Mouse (Mus musculus): Measurements from ENCODE around the gene Pdlim5.

Pdlim5 gene

GRCm38 (mm10) chr3:142394796-142395508 lies 544 bp downstream of the Pdlim5 start:
- DNase-seq (ENCODE audit: low spot score) = peak; percentile 25

GRCm38 (mm10) chr3:142394000-142394411 lies 1.5 kb downstream of the Pdlim5 start:
- DNase-seq (ENCODE audit: low spot score) = no peak

DNA sequence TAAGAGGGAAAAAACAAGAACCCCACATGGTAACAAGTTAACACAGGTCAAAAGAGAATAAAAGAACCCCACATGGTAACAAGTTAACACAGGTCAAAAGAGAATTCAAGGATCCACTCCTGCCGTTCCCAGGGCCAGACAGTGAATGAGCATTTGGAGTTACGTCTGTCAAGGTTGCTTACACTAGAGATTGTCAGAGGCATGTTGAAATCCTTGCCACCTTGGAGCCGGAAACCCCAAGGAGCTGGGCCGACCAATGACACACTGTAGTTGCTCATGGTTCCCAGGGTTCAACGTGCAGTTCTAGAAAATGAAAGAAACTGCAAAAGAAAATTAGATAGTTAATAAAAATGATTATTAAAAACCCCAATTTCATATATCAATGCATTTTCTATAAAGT lies 4.0 kb downstream of the Pdlim5 start:
- no peak for DNase-seq (ENCODE audit: low spot score)

DNA sequence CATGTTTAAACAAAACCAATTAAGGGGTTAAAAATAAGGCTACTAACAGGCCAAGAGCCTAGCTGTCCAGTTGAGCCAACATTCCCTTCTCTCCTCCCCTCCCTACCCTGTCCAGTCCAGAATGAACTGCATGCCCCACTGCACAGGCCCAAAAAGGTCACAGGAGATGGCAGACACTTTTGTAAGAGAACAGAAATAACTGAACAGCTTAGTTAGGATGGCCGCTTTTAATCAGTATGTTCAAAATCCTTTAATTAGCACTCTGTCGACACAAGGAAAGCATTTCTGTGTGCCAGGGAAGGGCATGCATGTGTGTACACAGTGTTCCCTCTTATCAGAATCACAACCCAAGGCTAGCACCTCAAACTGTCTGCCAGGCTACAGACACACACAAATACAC lies 5.2 kb downstream of the Pdlim5 start:
- no peak for DNase-seq (ENCODE audit: low spot score)

DNA sequence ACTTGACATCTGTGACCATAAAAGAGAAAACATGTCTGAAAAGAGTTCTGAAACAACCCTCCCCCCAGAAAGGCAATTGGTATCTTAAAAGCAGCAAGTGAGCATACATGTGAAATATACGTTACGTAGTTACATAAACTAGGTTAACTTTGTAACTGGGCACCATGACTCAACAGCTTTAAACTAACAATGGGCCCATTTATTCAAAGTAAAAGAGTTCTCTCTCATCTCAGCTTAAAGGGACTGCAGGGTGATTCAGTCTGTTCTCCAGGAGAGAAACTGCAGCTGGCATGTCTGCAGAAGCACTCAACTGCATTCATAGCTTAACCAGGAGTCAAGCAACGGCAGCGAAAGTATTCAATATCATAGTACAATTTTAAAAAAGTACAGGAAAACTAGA lies 7.3 kb downstream of the Pdlim5 start:
- DNase-seq (ENCODE audit: low spot score) = no peak

- no peak for DNase-seq (ENCODE audit: low spot score)
Observed at GRCm38 (mm10) chr3:142386505-142386904, 9.0 kb downstream of the Pdlim5 start.

DNA sequence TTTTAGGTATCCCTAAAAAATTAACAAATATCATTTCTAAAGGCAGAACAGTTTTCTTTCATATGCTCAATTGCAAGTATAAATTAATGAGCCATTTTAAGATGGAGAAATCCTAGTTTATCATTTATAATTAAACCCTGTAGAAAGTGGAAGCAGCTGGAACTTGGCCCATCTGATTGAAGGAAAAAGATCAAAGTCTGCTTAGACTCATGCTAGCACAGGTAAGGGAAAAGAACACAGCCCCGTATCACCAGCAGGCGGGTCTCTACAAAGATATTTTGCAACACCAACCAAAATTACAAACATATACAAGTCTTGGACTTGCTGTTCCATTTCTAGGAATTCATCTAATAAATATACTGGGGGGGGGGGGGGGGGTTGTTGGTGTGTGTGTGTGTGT lies 9.8 kb downstream of the Pdlim5 start:
- DNase-seq (ENCODE audit: low spot score) = no peak

- DNase-seq (ENCODE audit: low spot score) = no peak
Observed at GRCm38 (mm10) chr3:142376638-142377037, 18.9 kb downstream of the Pdlim5 start.

DNA sequence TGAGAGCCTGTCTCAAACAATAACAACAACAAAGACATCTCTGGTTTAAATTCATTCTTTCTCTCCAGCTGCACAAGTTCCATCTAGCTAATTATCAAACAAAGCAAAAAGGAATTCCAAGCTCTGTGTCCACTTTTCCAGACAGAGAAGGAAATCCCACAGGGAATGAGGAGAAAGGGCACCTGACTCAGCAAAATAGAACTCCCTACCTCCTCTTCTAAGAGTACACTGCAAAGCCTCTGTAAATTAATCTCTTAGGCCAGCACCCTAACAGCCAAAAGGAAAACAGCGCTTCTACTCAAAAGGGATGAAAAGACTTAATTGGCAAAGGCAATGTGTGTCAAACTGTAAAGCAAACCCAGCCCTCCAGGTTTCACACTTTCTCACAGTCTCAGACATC lies 20.4 kb downstream of the Pdlim5 start:
- no peak for DNase-seq (ENCODE audit: low spot score)

DNA sequence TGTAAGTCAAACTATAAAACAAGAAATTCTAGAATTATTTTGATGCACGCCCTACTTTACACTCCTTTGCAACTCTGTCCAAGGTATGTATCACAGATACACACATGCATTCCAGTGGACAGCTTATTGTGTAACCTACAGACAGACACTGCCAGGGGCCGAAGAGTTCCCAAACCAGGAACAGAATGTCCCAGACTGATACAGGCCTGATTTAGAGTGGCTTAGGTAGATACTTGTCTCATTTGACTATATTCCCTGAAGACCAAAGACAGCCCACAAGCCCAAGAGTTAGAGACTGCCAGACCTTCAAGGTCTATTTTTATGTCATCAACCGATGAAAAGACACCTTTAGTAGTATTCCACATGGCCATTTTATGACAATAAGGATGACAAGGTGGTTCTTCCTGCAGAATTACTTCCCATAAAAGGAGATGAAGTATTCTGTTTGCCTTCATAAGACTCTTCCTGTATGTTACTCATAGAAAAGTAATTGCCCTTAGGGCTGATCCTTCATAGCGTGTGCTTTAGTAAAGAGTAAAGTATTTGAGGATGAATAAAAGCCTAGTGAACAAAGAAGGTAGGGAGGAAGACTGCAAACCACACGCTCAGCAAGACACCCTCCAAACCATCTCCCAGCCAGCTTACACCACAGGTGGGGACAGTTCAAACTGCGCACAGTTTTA lies 22.9 kb downstream of the Pdlim5 start:
- no peak for DNase-seq (ENCODE audit: low spot score)

DNA sequence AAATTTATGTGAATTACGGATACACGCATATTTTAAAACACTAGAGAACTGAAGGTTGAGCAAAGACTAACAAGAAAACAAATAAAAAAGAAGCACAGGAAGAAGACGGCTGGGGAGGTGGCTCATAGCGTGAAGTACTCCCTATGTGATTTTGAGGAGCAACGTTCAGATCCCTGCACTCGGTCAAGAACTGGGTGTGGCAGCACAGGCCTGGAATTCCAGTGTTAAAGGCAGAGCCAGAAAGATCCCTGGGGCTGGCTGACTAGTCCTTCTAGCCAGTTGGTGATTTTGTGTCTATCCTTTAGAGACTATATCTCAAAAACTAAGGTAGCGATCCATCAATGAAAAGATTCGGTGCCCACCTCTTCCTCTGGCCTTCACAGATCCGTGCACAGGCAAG lies 27.1 kb downstream of the Pdlim5 start:
- DNase-seq (ENCODE audit: low spot score) = no peak

- DNase-seq (ENCODE audit: low spot score) = no peak
Observed at GRCm38 (mm10) chr3:142362092-142362491, 33.4 kb downstream of the Pdlim5 start.

- DNase-seq (ENCODE audit: low spot score) = no peak
Observed at GRCm38 (mm10) chr3:142358951-142359350, 36.5 kb downstream of the Pdlim5 start.

- no peak for DNase-seq (ENCODE audit: low spot score)
Observed at GRCm38 (mm10) chr3:142356661-142357060, 38.8 kb downstream of the Pdlim5 start.

DNA sequence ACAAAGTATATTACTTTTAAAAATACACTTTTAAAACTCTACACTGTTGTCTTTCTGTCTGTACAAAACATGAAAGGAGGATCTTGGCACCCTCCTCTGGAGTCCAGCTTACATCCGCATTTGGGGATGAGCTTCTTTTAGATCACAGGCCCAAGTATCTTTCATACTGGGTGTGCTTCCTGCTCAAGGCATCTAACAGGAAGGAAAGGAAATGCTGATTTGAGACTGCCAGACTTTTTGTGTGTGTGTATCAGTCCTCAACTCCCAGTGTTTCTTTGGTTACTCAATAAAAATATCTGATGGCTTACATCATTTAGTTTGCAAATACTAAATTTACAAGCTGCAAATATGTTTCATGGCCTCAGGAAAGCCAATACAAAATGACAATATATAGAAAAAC lies 42.3 kb downstream of the Pdlim5 start:
- DNase-seq (ENCODE audit: low spot score) = no peak

DNA sequence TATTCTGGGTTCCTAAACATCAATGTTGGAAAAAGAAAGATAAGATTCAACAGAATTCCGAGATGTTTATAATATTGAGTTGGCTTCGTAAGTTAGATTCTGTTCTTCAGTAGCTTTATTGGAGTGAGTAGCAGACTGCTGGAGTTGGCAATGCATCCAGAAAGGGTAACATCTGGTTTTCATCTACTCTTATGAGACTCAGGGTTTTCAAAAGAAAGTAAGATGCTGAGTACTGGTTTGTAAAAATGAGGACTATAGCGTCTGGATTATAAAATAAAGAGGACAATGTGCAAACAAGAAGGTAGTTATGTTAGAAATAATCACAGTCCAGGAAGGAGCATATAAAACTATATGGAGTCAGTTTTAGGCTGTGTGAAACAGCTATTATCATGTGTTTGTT lies 45.0 kb downstream of the Pdlim5 start:
- no peak for DNase-seq (ENCODE audit: low spot score)

- no peak for DNase-seq (ENCODE audit: low spot score)
Observed at GRCm38 (mm10) chr3:142348816-142349631, 46.5 kb downstream of the Pdlim5 start.

GRCm38 (mm10) chr3:142346261-142346660 lies 49.2 kb downstream of the Pdlim5 start:
- DNase-seq (ENCODE audit: low spot score) = no peak

DNA sequence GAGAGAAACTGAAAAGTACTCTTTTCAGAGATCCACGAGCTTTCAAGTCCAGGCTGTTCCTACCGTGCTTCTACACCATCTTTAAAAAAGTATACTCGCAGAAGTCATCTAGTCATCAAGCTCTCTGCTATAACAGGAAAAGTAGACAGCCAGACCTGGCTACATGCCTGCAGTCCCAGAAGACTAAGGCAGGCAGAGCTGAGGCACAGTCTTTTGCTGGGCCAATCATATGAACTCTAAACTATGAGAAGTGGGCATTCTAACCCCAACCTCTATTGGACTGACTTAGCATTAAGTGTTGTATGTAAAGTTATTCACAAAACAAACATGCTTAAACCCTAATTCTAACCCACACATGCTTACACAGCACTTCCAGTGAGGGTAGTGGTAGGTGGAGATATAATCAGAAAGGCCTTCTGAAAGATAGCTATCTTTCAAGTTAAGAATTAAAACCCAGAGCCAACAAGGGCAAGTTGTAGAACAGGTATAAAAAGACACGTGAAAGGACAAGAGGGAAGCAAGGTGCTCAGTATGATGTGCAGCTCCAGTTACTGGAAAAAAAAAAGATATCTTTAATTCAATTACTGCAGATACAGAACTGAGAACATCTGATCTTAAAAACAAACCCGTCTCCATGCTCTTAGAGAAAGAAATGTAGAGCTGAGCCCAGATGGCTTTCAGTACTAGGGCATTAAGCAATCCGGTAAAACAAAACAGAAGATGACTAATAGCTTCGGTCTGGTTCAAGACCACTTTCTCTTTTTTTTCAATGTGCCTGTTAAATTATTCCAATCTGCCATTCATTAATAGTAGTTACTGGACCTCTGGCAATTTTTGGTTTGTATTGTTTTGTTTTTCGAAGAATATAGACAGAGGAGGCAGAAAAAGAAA lies 50.0 kb downstream of the Pdlim5 start:
- no peak for DNase-seq (ENCODE audit: low spot score)

GRCm38 (mm10) chr3:142343786-142344185 lies 51.7 kb downstream of the Pdlim5 start:
- DNase-seq (ENCODE audit: low spot score) = no peak

GRCm38 (mm10) chr3:142340701-142341100 lies 54.8 kb downstream of the Pdlim5 start:
- DNase-seq (ENCODE audit: low spot score) = no peak
